Mouse (Mus musculus) testis, adult 2 months (tissue): Measurements from ENCODE around the gene Isoc2b. TPM values are rescaled to one million over a fixed set of nuclear protein-coding genes. Genes with fewer than 3 reads are reported as not detected.

Source experiments
- H3K27ac ChIP-seq: fragments of 200-500 bp; 2 replicates; pipeline ENCODE4 v1.5.1; 2012; ENCODE audit warnings: low read depth, low read length; ENCODE audit not compliant: control insufficient read depth, insufficient read depth
- H3K27me3 ChIP-seq: fragments of 200-500 bp; 2 replicates; pipeline ENCODE4 v1.6.1; 2012; ENCODE audit warnings: mild to moderate bottlenecking, low read length, moderate library complexity; ENCODE audit not compliant: control insufficient read depth, insufficient read depth
- H3K36me3 ChIP-seq: fragments of 200-500 bp; 2 replicates; pipeline ENCODE4 v1.6.1; 2012; ENCODE audit warnings: mild to moderate bottlenecking, low read length; ENCODE audit not compliant: control insufficient read depth, insufficient read depth
- H3K4me1 ChIP-seq: fragments of 200-500 bp; 2 replicates; pipeline ENCODE4 v1.6.1; 2012; ENCODE audit warnings: low read length; ENCODE audit not compliant: control insufficient read depth, insufficient read depth
- H3K4me3 ChIP-seq: fragments of 200-500 bp; 2 replicates; pipeline ENCODE4 v1.5.1; 2012; ENCODE audit warnings: low read depth, mild to moderate bottlenecking, low read length, moderate library complexity, mixed read lengths; ENCODE audit not compliant: control insufficient read depth
- CTCF ChIP-seq: fragments of 200-500 bp; IDR thresholded peaks from 2 replicates; pipeline ENCODE4 v1.5.1; 2012; ENCODE audit warnings: low read depth, mild to moderate bottlenecking, inconsistent platforms, low read length, moderate library complexity; ENCODE audit not compliant: control insufficient read depth, insufficient read depth, insufficient replicate concordance
- POLR2A ChIP-seq: fragments of 200-500 bp; IDR thresholded peaks from 2 replicates; pipeline ENCODE4 v1.6.1; 2012; ENCODE audit warnings: low read depth, mild to moderate bottlenecking, inconsistent platforms, low read length, moderate library complexity; ENCODE audit not compliant: control insufficient read depth
- polyA plus RNA-seq: library from polyadenylated mRNA; depleted of rRNA; stranded (reverse); fragments of >200 nt; gene quantifications from 2 replicates; pipeline ENCODE4 v1.2.3, GENCODE M21; 2012; rRNA removed

Gene Isoc2b
- polyA plus RNA-seq, 1 experiment, result 6.5 TPM

DNA sequence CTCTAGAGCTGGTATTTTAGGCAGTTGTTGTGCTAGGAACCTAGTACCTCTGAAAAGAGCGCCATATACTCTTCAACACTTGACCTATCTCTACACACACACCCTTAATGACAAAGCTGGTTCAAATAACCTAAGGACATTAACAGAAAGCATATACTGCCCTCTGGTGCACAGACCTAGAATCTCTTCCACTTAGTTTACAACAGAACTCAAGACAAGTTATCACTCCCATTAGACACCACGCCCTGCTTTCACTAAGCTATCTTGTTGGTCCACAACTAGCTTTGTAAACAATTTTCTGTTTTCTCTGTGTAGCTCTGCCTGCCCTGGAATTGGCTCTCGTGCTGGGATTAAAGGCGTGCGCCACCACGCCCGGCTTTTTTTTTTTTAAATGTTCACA lies 63.3 kb downstream of the Isoc2b start:
- Histone ChIP-seq H3K4me1 (peaks cover 5% of the 10 kb centered on the region), H3K27ac (no peak overlapping the region), H3K36me3 (peaks cover 6% of the 10 kb centered on the region), H3K4me3 (no peak overlapping the region), H3K27me3 (no peaks in the 10 kb centered on the region)
- TF ChIP-seq CTCF (no peak), POLR2A (no peak)

DNA sequence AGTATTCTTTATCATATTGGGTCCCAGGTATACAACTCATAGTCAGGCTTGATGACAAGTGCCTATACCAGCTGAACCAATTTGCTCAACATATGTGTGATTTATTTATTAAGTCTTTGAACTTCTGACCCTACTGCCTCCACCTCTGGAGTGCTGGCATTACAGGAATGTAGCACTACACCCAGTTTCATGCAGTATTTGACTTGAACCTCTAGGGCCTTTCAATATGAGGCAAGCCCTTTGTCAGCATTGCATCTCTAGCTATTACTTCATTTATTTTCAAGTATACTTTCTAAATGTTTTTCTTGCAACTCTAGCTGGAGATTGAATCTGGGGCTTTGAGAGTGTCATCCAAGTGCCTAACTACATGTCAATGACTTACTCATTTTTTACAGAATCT lies 67.8 kb downstream of the Isoc2b start:
- Histone ChIP-seq H3K4me1 (no peaks in the 10 kb centered on the region), H3K27me3 (no peaks in the 10 kb centered on the region), H3K27ac (no peak overlapping the region), H3K4me3 (no peak overlapping the region), H3K36me3 (no peaks in the 10 kb centered on the region)
- TF ChIP-seq POLR2A, result no peak
- TF ChIP-seq CTCF, result no peak

DNA sequence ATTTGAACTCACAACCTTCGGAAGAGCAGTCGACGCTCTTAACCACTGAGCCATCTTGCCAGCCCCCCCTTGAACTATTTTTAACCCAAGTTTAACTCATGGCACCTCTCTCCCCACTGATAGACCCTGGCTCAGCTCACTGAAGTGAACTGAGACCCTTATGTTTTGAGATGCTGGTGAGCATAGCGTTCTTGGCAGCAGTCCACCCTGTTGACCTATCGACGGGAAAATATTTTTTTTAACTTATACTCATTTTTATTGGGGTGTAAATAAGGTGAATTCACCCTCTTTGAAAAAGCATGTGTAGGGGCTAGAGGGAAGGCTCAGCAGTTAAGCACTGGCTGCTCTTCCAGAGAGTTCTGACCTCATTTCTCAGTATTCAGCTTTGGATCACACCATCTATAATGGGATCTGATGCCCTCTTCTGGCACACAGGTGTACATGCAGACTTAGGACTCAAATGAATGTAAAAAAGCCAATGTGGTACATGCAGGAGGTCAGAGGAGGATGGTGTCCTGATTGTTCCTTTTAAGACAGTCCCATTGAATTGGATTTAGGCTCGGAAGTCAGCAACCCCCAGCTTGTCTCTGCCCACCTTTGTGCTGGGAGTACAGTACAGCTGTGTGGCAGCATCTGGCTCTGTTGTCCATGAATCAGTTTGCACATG lies 74.2 kb downstream of the Isoc2b start:
- TF ChIP-seq CTCF (no peak), POLR2A (no peak)
- H3K36me3 ChIP-seq, result peaks cover 2% of the 10 kb centered on the region; the same call in 1 of the 2 replicates
- H3K27me3 ChIP-seq, result no peaks in the 10 kb centered on the region
- H3K4me3 ChIP-seq, result no peak overlapping the region
- no peaks in the 10 kb centered on the region for H3K4me1 ChIP-seq
- H3K27ac ChIP-seq, result no peak overlapping the region

Other genes starting within 250 kb of the Isoc2b start
- gene Tmem86b, start 238.8 kb downstream of the Isoc2b start, polyA plus RNA-seq, result 36.7 and 46.0 TPM in 2 replicates
- 137 and 154 TPM in 2 replicates for gene Ppp6r1, start 211.2 kb downstream of the Isoc2b start, polyA plus RNA-seq
- 64.3 and 65.6 TPM in 2 replicates for gene Hspbp1, start 185.2 kb downstream of the Isoc2b start, polyA plus RNA-seq
- 53.3 and 60.3 TPM in 2 replicates for gene Brsk1, start 179.7 kb downstream of the Isoc2b start, polyA plus RNA-seq
- gene Tmem150b, start 145.0 kb downstream of the Isoc2b start, polyA plus RNA-seq, result 0.12 and 0.14 TPM in 2 replicates
- gene Kmt5c, start 130.1 kb downstream of the Isoc2b start, polyA plus RNA-seq, result 35.7 and 37.0 TPM in 2 replicates
- gene Cox6b2, start 117.2 kb downstream of the Isoc2b start, polyA plus RNA-seq, result 1,707 and 1,788 TPM in 2 replicates
- 319 and 358 TPM in 2 replicates for gene Fam71e2, start 99.0 kb downstream of the Isoc2b start, polyA plus RNA-seq
- 15.5 and 17.3 TPM in 2 replicates for gene Il11, start 87.4 kb downstream of the Isoc2b start, polyA plus RNA-seq
- 387 and 534 TPM in 2 replicates for gene Tmem190, start 87.3 kb downstream of the Isoc2b start, polyA plus RNA-seq
- 1.1 and 1.6 TPM in 2 replicates for gene Tmem238, start 80.6 kb downstream of the Isoc2b start, polyA plus RNA-seq
- 176 and 240 TPM in 2 replicates for gene Rpl28, start 77.4 kb downstream of the Isoc2b start, polyA plus RNA-seq
- gene Ube2s, start 57.7 kb downstream of the Isoc2b start, polyA plus RNA-seq, result 1,069 and 1,189 TPM in 2 replicates
- 21.8 and 24.8 TPM in 2 replicates for gene Shisa7, start 25.6 kb downstream of the Isoc2b start, polyA plus RNA-seq
- gene Isoc2a, start 6.9 kb upstream of the Isoc2b start, polyA plus RNA-seq, result 20.2 and 20.9 TPM in 2 replicates
- gene Gm36210, start 36.3 kb upstream of the Isoc2b start, polyA plus RNA-seq, result 0.65 and 0.79 TPM in 2 replicates
- 8.8 and 10.5 TPM in 2 replicates for gene Zfp628, start 45.0 kb upstream of the Isoc2b start, polyA plus RNA-seq
- 3.7 and 4.8 TPM in 2 replicates for gene Nat14, start 51.8 kb upstream of the Isoc2b start, polyA plus RNA-seq
- gene Ssc5d, start 55.5 kb upstream of the Isoc2b start, polyA plus RNA-seq, result 0.94 and 1.9 TPM in 2 replicates
- 0.04 and 0.17 TPM in 2 replicates for gene Sbk2, start 94.1 kb upstream of the Isoc2b start, polyA plus RNA-seq
- gene Sbk3, start 100.9 kb upstream of the Isoc2b start, polyA plus RNA-seq, result 0.23 and 0.27 TPM in 2 replicates
- gene Zfp579, start 125.9 kb upstream of the Isoc2b start, polyA plus RNA-seq, result 7.6 and 9.1 TPM in 2 replicates
- 11.2 and 12.5 TPM in 2 replicates for gene Zfp524, start 144.2 kb upstream of the Isoc2b start, polyA plus RNA-seq
- gene Fiz1, start 144.4 kb upstream of the Isoc2b start, polyA plus RNA-seq, result 36.1 and 37.2 TPM in 2 replicates
- not detected in 2 replicates for gene Gm44973, start 145.2 kb upstream of the Isoc2b start, polyA plus RNA-seq
- gene Zfp865, start 150.1 kb upstream of the Isoc2b start, polyA plus RNA-seq, result 18.3 and 18.7 TPM in 2 replicates
- 7.9 and 9.2 TPM in 2 replicates for gene Ccdc106, start 150.3 kb upstream of the Isoc2b start, polyA plus RNA-seq
- gene 4632433K11Rik, start 163.9 kb upstream of the Isoc2b start, polyA plus RNA-seq, result not detected in 2 replicates
- gene Zfp784, start 168.2 kb upstream of the Isoc2b start, polyA plus RNA-seq, result 4.3 and 5.2 TPM in 2 replicates
- gene Zfp580, start 181.3 kb upstream of the Isoc2b start, polyA plus RNA-seq, result 9.4 and 11.1 TPM in 2 replicates
- 85.7 and 88.5 TPM in 2 replicates for gene U2af2, start 191.9 kb upstream of the Isoc2b start, polyA plus RNA-seq
- gene Epn1, start 210.0 kb upstream of the Isoc2b start, polyA plus RNA-seq, result 91.7 and 103 TPM in 2 replicates
- gene Rfpl4, start 246.7 kb upstream of the Isoc2b start, polyA plus RNA-seq, result 0.07 TPM in 1 of 2 replicates, not detected in the other